In genomic region chr7:99580247-99580646, GRCm38 (mm10) we compare ENCODE assay signal across 9 mouse cellular contexts. TPM values are rescaled to one million over a fixed set of nuclear protein-coding genes. Genes with fewer than 3 reads are reported as not detected.
DNase-seq lines count a peak whose midpoint lies in the region; ATAC-seq and TF ChIP-seq lines count a peak whose summit lies in the region.
"Had no signal": no experiment of that assay in that cellular context is flagged by ENCODE, and none has a peak within 500 bp of the region (broad histone marks: within the 10 kb centered on the region; RNA-seq: fewer than 3 reads in every experiment).

No protein-coding gene starts in this region.

- ATAC-seq in heart, embryonic 14.5 days (ENCODE audit: insufficient number of reproducible peaks, insufficient read depth, low FRiP score, low read depth), result peak; percentile 51; the same call in 1 of the 2 replicates

- intact Hi-C loops in heart, postnatal 14 days (cut with DNase I), result no loop called here

- H3K4me1 ChIP-seq in heart, embryonic 14.5 days (ENCODE audit: control insufficient read depth in 2 of 2, insufficient read depth in 2 of 2, low read length in 2 of 2), result peaks cover 5 to 8% of the 10 kb centered on the region in 2 experiments; a peak in 3 of 4 replicates
- peaks cover 5% of the 10 kb centered on the region; the same call in 1 of the 2 replicates for H3K4me1 ChIP-seq in spleen, adult 2 months (ENCODE audit: control insufficient read depth, insufficient read depth, insufficient read length)
- H3K4me1 ChIP-seq in limb, embryonic 10.5 days, result peaks cover 17% of the 10 kb centered on the region
- peaks cover 4% of the 10 kb centered on the region; the same call in 1 of the 2 replicates for H3K4me1 ChIP-seq in small intestine, adult 2 months (ENCODE audit: control insufficient read depth, insufficient read depth, insufficient read length, low read length)

- no peak overlapping the region for H3K4me3 ChIP-seq in heart, embryonic 14.5 days (ENCODE audit: control insufficient read depth in 1 of 2, insufficient read depth in 1 of 2, low read depth in 1 of 2, low read length in 2 of 2)
- H3K4me3 ChIP-seq in spleen, adult 2 months (ENCODE audit: extremely low read depth, insufficient read depth, insufficient read length), result no peak overlapping the region
- H3K4me3 ChIP-seq in limb, embryonic 10.5 days, result no peak overlapping the region
- H3K4me3 ChIP-seq in small intestine, adult 2 months (ENCODE audit: low read depth, low read length), result no peak overlapping the region

- no peak for TF ChIP-seq POLR2A in spleen, adult 2 months (IDR thresholded peaks at IDR 0.05; ENCODE audit: low read depth, low read length)
- TF ChIP-seq POLR2A in small intestine, adult 2 months (IDR thresholded peaks at IDR 0.05; ENCODE audit: low read depth, low read length), result no peak

- H3K36me3 ChIP-seq in heart, embryonic 14.5 days (ENCODE audit: control insufficient read depth, insufficient read depth, low read length), result 0 out of 2 replicates have a peak, but pooled peaks cover 7% of the 10 kb centered on the region
- peaks cover 3% of the 10 kb centered on the region; the same call in 1 of the 2 replicates for H3K36me3 ChIP-seq in spleen, adult 2 months (ENCODE audit: control insufficient read depth, insufficient read depth, low read length)
- H3K36me3 ChIP-seq in limb, embryonic 10.5 days, result peaks cover 7% of the 10 kb centered on the region
- H3K36me3 ChIP-seq in small intestine, adult 2 months (ENCODE audit: control insufficient read depth, insufficient read depth, low read length), result peaks cover 18% of the 10 kb centered on the region

- peaks cover 5% of the 10 kb centered on the region; the same call in 1 of the 2 replicates for H3K27me3 ChIP-seq in heart, embryonic 14.5 days (ENCODE audit: control insufficient read depth, insufficient read depth, low read length)
- no peaks in the 10 kb centered on the region for H3K27me3 ChIP-seq in spleen, adult 2 months (ENCODE audit: control insufficient read depth, insufficient read depth, low read length)
- H3K27me3 ChIP-seq in limb, embryonic 10.5 days (ENCODE audit: low read depth, poor library complexity, severe bottlenecking), result peaks cover 18% of the 10 kb centered on the region
- no peaks in the 10 kb centered on the region for H3K27me3 ChIP-seq in small intestine, adult 2 months (ENCODE audit: control insufficient read depth, insufficient read depth, low read length)

- WGBS in heart, embryonic 14.5 days, result 19% methylated on average over 6 of the region's 6 CpGs
- 15% methylated on average over 6 of the region's 6 CpGs for whole genome bisulfite sequencing in spleen, adult 2 months
- 29% methylated on average over 6 of the region's 6 CpGs for WGBS in limb, embryonic 10.5 days
- WGBS in small intestine, adult 2 months, result 67% methylated on average over 6 of the region's 6 CpGs

- no peak for DNase-seq in heart, postnatal 14 days
- DNase-seq in spleen, adult 2 months (ENCODE audit: low read depth in 1 of 2, low spot score in 2 of 2), result no peak
- DNase-seq in spleen, postnatal 36 days (ENCODE audit: low spot score in 2 of 2), result no peak
- no peak for DNase-seq in limb, embryonic 10.5 days (ENCODE audit: low spot score)
- no peak for DNase-seq in spleen, adult 18-20 months
- DNase-seq in cerebellum, adult 11-12 months, result no peak
- DNase-seq: lung, postnatal 36 days had no signal

- H3K27ac ChIP-seq in heart, embryonic 14.5 days (replicated peaks in 1 of 2; ENCODE audit: control insufficient read depth in 1 of 2, insufficient read depth in 1 of 2, low read depth in 2 of 2, low read length in 2 of 2), result 0 out of 4 replicates have a peak overlapping the region, but pooled peaks of 1 of the 2 experiments have one; percentile 16
- H3K27ac ChIP-seq in spleen, adult 2 months (ENCODE audit: insufficient read depth, low read length), result peak overlapping the region; percentile 12; the same call in 1 of the 2 replicates
- H3K27ac ChIP-seq in limb, embryonic 10.5 days, result peak overlapping the region; percentile 22; the same call in 1 of the 2 replicates
- H3K27ac ChIP-seq in small intestine, adult 2 months (ENCODE audit: insufficient read depth, low read depth, low read length), result peak overlapping the region; percentile 1; the same call in 1 of the 2 replicates

- H3K9me3 ChIP-seq in heart, embryonic 14.5 days (ENCODE audit: control insufficient read depth, low read length), result no peaks in the 10 kb centered on the region
- no peaks in the 10 kb centered on the region for H3K9me3 ChIP-seq in limb, embryonic 10.5 days (replicated peaks)

- peak overlapping the region; percentile 7; the same call in 1 of the 2 replicates for H3K4me2 ChIP-seq in heart, embryonic 14.5 days (ENCODE audit: low read length)

- H3K9ac ChIP-seq in heart, embryonic 14.5 days (ENCODE audit: low read length), result no peak overlapping the region

- no peak for TF ChIP-seq CTCF in spleen, adult 2 months (IDR thresholded peaks at IDR 0.05; ENCODE audit: extremely low read depth, insufficient read depth, insufficient read length, insufficient replicate concordance)
- TF ChIP-seq CTCF in small intestine, adult 2 months (IDR thresholded peaks at IDR 0.05; ENCODE audit: extremely low read depth, insufficient read length, insufficient replicate concordance, low read depth, low read length), result no peak

RNA-seq across cellular contexts. Expression of gene Arrb1, which starts 45.0 kb away (rescaled TPM):
- 2.8 and 4.1 TPM in 2 replicates for polyA plus RNA-seq in heart, embryonic 14.5 days (2014; fragmentation: Nextera tagmentation; extraction: Ambion mirVana)
- total RNA-seq in heart, postnatal 14 days (2021), result 10 to 100 TPM; 23.3 to 24.3 TPM
- 64.6 and 66.0 TPM in 2 replicates for polyA plus RNA-seq in spleen, adult 2 months (2012; rRNA removed)
- 8.8 and 10.0 TPM in 2 replicates for polyA plus RNA-seq in limb, embryonic 10.5 days (2016; fragmentation: Nextera tagmentation; extraction: Ambion mirVana)
- polyA plus RNA-seq in small intestine, adult 2 months (2012; rRNA removed), result 34.3 and 66.7 TPM in 2 replicates

RNA-seq across cellular contexts. Expression of gene Tpbgl, which starts 46.7 kb away (rescaled TPM):
- 2.4 and 2.6 TPM in 2 replicates for polyA plus RNA-seq in heart, embryonic 14.5 days (2014; fragmentation: Nextera tagmentation; extraction: Ambion mirVana)
- 1 to 10 TPM; 2.6 to 3.3 TPM for total RNA-seq in heart, postnatal 14 days (2021)
- 5.5 and 9.1 TPM in 2 replicates for polyA plus RNA-seq in spleen, adult 2 months (2012; rRNA removed)
- 0.05 TPM in 1 of 2 replicates, not detected in the other for polyA plus RNA-seq in limb, embryonic 10.5 days (2016; fragmentation: Nextera tagmentation; extraction: Ambion mirVana)
- polyA plus RNA-seq in small intestine, adult 2 months (2012; rRNA removed), result 2.7 and 2.8 TPM in 2 replicates
